Mouse (Mus musculus) left cerebral cortex, postnatal 36 days (tissue): ENCODE results near the gene Kars. TPM values are rescaled to one million over a fixed set of nuclear protein-coding genes. Genes with fewer than 3 reads are reported as not detected.

Source experiments
- DNase-seq, 2 experiments: peaks; one replicate each; pipeline ENCODE4 v3.0.0; 2021 to 2022; ENCODE audit warnings: low spot score in 2 of 2, mixed read lengths in 1 of 2
- intact Hi-C: fragments of 180-260 bp; cut with DNase I; formaldehyde crosslinking; loops from one replicate; pipeline ENCODE4 v1.15.1; 2025
- total RNA-seq, 2 experiments: library from RNA; stranded (reverse); gene quantifications; 2 replicates each; pipeline ENCODE4 v1.2.3; 2021

Gene Kars
- total RNA-seq, result 10 to 100 TPM; 68.6 to 73.2 TPM

DNA sequence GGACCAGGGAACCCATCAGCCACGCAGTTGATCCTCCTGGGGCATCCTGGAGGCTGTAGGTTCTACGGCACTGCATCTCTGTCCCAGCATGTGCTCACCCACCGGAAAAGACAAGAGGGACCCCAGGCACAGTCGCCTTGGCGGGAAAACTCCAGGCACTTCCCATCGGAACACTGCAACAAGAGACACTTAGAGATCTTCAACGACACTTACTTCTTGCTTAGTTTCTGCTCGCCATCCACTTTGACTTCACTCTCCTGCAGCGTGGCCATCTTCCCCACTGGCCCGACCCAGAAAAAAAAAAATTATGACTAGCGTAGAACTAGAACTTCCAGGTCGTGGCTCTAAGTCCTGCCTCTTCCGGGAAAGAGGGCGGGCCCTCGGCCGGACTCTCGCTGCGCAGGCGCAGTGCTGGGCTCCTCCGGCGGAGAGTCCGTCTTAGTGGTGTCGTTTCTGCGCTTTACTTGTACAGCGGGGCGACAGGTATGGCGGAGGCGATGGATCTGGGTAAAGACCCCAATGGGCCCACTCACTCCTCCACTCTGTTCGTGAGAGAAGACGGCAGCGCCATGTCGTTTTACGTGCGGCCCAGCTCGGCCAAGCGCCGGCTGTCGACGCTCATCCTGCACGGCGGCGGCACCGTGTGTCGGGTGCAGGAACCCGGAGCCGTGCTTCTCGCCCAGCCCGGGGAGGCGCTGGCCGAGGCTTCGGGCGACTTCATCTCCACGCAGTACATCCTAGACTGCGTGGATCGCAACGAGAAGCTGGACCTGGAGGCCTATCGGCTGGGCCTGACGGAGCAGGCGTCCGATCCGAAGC, at the start of gene Kars, which contains the start of gene Terf2ip:
Gene Kars, minus strand, starts transcription at position 327 of the 819 bp plus-strand sequence.
Gene Terf2ip, plus strand, starts transcription at position 402 of the 819 bp plus-strand sequence.
- peak; percentile 91 to 92 for DNase-seq
- intact Hi-C loops, result no loop called here

DNA sequence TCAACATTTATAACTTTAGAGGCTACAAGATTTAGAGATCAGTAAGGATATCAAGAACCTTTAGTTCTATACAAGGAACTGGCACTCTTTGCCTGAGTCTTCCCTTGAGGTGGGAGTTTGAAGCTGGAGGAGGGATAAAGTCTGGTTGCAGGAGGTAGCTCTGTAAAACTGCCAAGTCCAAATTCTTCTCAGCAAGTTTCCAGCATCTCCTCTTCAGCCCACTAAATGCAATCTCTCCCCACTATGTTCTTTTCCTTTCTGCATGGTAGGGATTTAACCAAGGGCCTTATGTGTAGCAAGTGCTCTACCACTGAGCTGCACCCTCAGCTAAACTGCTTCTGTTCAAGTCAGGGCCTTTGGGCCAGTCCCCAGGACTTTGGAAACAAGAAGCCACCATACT, 43.3 kb upstream of the Kars start:
- intact Hi-C loops, result no loop called here
- no peak for DNase-seq

GRCm38 (mm10) chr8:112051537-112051936, 40.4 kb upstream of the Kars start:
- no peak for DNase-seq
- intact Hi-C loops, result no loop called here

GRCm38 (mm10) chr8:112049984-112050383, 38.9 kb upstream of the Kars start:
- intact Hi-C loops, result no loop called here
- DNase-seq, result no peak

- intact Hi-C loops, result no loop called here
Observed at GRCm38 (mm10) chr8:112048293-112048692, 37.2 kb upstream of the Kars start.

GRCm38 (mm10) chr8:112045896-112046295, 34.8 kb upstream of the Kars start:
- intact Hi-C loops, result loop anchor here (1.0 to 2.0 kb wide), 2 partner anchors 1536 to 1587 kb away; no protein-coding TSS in a partner anchor

More at GRCm38 (mm10) chr8:112048293-112048692, 37.2 kb upstream of the Kars start:
- DNase-seq, result no peak

DNA sequence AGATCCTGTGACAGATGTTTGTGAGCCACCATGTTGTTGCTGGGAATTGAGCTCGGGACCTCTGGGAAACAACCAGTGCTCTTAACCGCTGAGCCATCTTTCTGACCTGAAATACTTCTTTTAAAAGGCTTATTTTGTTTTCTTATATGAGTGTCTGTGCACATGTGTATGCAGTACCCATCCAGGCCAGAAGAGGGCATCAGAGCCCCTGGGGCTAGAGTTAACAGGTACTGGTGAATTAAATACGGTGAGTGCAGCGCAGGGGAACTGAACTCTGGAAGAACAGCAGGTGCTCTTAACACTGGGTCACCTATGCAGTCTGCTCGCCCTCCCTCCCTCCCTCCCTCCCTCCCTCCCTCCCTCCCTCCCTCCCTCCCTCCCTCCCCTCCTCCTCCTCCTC, 34.1 kb upstream of the Kars start:
- intact Hi-C loops, result no loop called here
- no peak for DNase-seq

More at GRCm38 (mm10) chr8:112045896-112046295, 34.8 kb upstream of the Kars start:
- DNase-seq, result peak; percentile 79 to 82

- intact Hi-C loops, result no loop called here
Observed at GRCm38 (mm10) chr8:112037521-112037920, 26.4 kb upstream of the Kars start.

GRCm38 (mm10) chr8:112034603-112035002, 23.5 kb upstream of the Kars start:
- DNase-seq, result no peak
- intact Hi-C loops, result no loop called here

More at GRCm38 (mm10) chr8:112037521-112037920, 26.4 kb upstream of the Kars start:
- DNase-seq, result no peak

DNA sequence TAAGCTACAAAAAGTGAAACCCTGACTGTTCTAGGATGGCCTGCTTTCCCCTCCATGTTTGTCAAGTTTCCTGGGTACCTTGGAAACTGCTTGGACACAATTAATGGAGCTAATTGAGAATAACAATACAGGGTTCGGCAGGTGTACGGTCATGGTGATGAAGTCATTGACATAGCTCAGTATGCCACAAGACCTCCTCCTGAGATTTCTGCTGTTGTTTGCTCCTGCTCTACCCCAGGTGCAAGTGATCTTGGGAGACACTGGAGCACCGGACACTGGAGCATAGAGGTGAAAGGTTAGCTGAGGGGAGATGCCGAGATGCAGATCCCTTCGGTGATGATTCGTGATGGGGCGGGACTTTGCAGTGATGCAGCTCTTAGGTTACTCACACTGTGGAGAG, 21.9 kb upstream of the Kars start:
- no peak for DNase-seq
- intact Hi-C loops, result no loop called here

DNA sequence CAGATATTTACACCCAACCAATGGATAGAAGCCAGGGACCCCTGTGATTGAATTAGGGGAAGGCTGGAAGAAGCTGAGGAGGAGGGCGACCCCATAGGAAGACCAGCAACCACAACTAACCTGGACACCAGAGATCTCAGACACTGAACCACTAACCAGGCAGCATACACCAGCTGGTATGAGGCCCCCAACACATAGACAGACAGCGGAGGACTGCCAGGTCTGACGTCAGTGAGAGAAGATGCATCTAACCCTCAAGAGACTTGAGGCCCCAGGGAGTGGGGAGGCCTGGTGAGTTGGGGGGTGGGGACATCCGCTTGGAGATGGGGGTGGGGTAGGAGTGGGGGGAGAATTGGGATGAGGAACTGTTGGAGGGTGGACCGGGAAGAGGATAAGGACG, 19.5 kb upstream of the Kars start:
- no peak for DNase-seq
- intact Hi-C loops, result no loop called here

DNA sequence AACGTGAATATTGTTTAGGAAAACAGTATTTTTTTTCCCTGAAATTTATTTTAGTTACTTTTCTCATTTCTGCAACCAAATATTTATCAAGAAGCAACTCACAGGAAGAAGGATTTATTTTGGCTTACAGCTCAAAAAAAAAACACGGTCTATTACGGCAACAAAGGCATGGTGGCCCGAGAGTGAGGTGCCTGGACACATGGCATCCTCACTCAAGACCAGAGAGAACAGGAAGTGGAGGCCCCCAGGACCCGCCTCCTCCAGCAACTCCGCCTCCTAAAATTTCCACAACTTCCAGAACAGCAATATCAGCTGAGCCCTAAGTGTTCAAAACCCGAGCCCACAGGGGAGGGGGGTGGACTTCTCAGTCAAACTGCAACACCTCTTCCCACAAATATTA, 18.3 kb upstream of the Kars start:
- DNase-seq, result no peak
- intact Hi-C loops, result no loop called here

GRCm38 (mm10) chr8:112014936-112015335, 3.8 kb upstream of the Kars start, which contains the start of gene Gm6793:
Gm6793 (minus strand) TSS chr8:112015036.
- intact Hi-C loops, result no loop called here
- no peak for DNase-seq

DNA sequence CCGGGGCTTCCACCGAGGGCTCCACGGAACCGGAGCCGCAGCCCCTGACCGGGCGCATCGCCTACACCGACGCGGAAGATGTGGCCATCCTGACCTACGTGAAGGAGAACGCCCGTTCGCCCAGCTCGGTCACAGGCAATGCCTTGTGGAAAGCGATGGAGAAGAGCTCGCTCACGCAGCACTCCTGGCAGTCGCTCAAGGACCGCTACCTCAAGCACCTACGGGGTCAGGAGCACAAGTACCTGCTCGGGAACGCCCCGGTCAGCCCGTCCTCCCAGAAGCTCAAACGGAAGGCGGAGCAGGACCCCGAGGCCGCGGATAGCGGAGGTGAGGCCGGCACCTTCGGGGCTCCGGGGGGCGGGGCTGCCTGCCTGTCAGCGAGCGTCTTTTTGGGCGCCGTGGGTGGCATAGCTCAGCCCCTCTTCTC, 706 bp upstream of the Kars start:
- peak; percentile 37 to 48 for DNase-seq
- intact Hi-C loops, result no loop called here

- intact Hi-C loops, result no loop called here
- DNase-seq, result no peak
Observed at GRCm38 (mm10) chr8:112009558-112009957, 1.6 kb downstream of the Kars start.

- DNase-seq, result no peak
- intact Hi-C loops, result no loop called here
Observed at GRCm38 (mm10) chr8:112007669-112008068, 3.5 kb downstream of the Kars start.

DNA sequence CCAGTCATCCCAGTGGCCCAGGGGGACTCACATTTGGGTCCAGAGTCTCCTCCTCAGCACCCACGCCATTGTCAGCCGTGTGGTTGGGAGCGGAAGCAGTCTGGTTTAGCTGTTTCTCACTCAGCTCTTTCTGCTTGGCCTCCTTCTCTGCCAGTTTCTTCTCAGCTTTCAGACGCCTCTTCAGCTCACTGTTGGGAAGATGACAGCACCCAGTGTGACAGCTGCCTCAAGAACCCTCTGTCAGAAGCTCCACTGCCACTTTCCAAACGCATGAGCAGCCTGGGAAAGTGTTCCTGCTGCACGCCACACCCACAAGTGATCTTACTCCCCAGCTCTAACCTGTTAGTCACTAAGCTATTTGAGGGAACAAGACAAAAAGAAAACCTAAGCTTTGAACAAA, 5.5 kb downstream of the Kars start:
- DNase-seq, result peak; percentile 34 to 45

DNA sequence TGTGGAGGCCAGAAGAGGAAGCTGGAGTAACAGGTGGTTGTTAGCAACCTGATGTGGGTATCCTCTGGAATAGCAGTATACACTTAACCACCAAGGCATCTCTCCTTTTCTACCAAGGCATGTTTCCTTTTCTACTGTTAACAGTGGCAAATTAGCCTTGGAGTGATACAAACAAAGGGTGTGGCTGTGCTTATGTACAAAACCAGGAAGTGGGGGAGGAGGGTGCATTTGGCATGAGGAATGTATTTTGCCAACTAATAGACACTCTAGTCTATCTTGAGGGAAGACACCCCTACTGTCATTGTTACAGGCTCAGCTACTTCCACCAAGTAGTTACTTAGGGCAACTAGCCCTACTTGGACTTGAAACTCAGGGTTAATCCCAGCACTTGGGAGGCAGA, 6.4 kb downstream of the Kars start:
- no peak for DNase-seq
- intact Hi-C loops, result no loop called here

More for the DNA sequence above, 5.5 kb downstream of the Kars start:
- intact Hi-C loops, result no loop called here

- intact Hi-C loops, result no loop called here
- DNase-seq, result no peak
Observed at GRCm38 (mm10) chr8:111992703-111993039, 18.5 kb downstream of the Kars start.

GRCm38 (mm10) chr8:111992013-111992702, 19.0 kb downstream of the Kars start, which contains the start of gene Adat1:
Adat1 (minus strand) TSS chr8:111992302.
- peak; percentile 86 to 87 for DNase-seq
- intact Hi-C loops, result no loop called here
